ENCODE assay signal across 35 mouse cellular contexts in the genomic region with DNA sequence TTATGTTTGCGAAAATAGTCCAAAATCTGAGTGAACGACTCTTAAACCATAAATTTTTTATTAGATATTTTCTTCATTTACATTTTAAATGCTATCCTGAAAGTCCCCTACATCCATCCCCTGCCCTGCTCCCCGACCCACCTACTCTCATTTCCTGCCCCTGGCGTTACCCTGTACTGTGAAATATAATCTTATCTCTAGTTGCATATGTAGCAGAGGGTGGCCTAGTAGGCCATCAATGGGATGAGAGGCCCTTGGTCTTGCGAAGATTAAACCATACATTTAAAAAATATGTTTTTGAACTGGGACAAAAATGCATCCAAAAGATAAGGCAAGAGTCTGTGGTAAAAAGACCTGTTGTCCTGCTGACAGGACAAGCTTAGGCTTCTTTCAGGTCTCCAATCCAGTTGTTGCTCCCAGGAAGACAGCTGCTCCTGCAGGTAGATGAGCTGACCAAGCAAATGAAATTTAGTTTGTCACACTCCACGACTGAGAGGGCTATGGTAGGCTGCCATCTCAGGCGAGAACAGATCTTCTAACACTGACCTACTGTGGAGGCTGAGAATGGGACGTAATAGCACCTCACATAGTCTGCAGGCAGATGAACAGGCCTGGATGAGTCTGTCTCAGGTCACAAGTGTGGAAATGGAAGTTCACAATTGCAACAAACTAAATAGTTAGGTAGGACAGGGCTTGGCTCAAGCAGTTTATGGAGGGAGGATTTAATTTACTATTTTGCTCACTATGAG. TPM values are rescaled to one million over a fixed set of nuclear protein-coding genes. Genes with fewer than 3 reads are reported as not detected.
"Had no signal": no experiment of that assay in that cellular context is flagged by ENCODE, and none has a peak within 500 bp of the region (broad histone marks: within the 10 kb centered on the region; RNA-seq: fewer than 3 reads in every experiment).

No protein-coding gene starts in this region.

RNA-seq across cellular contexts. Expression of a gene that starts 10.8 kb away (rescaled TPM):
- total RNA-seq: gastrocnemius, adult 18-20 months; gastrocnemius, adult 8-10 months; gastrocnemius, postnatal 14 days; gastrocnemius, postnatal 36 days; heart, adult 2 months; heart, postnatal 14 days; heart, postnatal 36 days; hematopoietic stem cell, adult 5-6 weeks; hindbrain, postnatal 0 days; layer of hippocampus, adult 18-20 months; layer of hippocampus, adult 8-10 months; layer of hippocampus, postnatal 14 days; layer of hippocampus, postnatal 36 days; left cerebral cortex, adult 18-20 months; left cerebral cortex, adult 8-10 months; left cerebral cortex, postnatal 10 days; left cerebral cortex, postnatal 25 days; left cerebral cortex, postnatal 4 days had no signal
- polyA plus RNA-seq: gonadal fat pad, adult 2 months; heart, adult 2 months; heart, embryonic 11.5 days; heart, embryonic 13.5 days; heart, embryonic 15.5 days; heart, postnatal 0 days; hindbrain, embryonic 11.5 days; hindbrain, embryonic 13.5 days; hindbrain, embryonic 15.5 days; hindbrain, postnatal 0 days; intestine, embryonic 14.5 days; intestine, embryonic 16.5 days; kidney, adult 2 months; kidney, embryonic 15.5 days; kidney, postnatal 0 days; large intestine, adult 2 months; limb, embryonic 11.5 days; limb, embryonic 13.5 days; limb, embryonic 15.5 days had no signal
